Mouse (Mus musculus): ENCODE data around the gene Trak1. TPM values are rescaled to one million over a fixed set of nuclear protein-coding genes. Genes with fewer than 3 reads are reported as not detected.
"Not testable (repeated sequence)": the region's sequence is repeated elsewhere in the genome, so short reads cannot be mapped to it uniquely, and the experiment has no call there.

Trak1 gene
- polyA plus RNA-seq, 1 experiment: 64.3 TPM

DNA sequence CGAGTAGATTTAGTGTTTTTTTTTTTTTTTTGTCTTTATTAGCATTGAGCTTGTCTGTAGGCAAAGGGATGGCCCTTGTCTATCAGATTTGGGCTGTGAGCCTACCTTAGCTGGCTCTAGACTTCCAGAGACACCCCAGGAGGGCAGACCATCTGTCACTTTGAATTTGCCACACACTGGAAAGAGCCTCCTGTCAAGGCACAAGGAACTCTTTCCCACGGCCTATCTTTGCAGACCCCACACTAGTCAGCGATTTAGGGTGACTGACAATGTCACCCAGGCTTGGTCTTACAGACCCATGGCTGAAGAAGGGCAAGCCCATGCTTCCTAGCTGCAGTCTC lies 147.0 kb downstream of the Trak1 start:
- Histone ChIP-seq H3K4me1 (ENCODE audit: control insufficient read depth, insufficient read depth, insufficient read length, low read length) (no peaks in the 10 kb centered on the region), H3K27ac (replicated peaks; ENCODE audit: low read depth, low read length) (no peak overlapping the region), H3K4me3 (ENCODE audit: insufficient read depth, low read depth, low read length) (no peak overlapping the region)

- no peak overlapping the region for H3K4me3 ChIP-seq (ENCODE audit: insufficient read depth, low read depth, low read length)
- no peak overlapping the region for H3K27ac ChIP-seq (replicated peaks; ENCODE audit: low read depth, low read length)
- no peaks in the 10 kb centered on the region for H3K4me1 ChIP-seq (ENCODE audit: control insufficient read depth, insufficient read depth, insufficient read length, low read length)
These were observed 148.1 kb downstream of the Trak1 start for GRCm38 (mm10) chr9:121445364-121445763.

DNA sequence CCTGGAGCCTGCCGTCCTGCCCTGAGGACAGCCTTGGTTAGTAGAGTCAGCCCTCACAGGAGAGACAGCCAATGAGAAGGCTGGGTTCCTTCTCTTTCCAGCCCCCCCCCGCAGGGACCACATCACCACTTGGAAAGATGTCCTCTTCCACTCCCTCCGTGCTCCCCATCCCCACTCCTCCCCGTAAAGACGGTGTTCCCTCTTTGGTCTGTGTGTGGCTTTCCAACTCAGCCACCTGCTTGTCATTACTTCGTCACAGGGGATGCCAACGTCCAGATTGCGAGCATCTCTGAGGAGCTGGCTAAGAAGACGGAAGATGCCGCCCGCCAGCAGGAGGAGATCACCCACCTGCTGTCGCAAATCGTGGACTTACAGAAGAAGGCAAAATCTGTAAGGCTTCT lies 149.1 kb downstream of the Trak1 start:
- no peak overlapping the region for H3K27ac ChIP-seq (replicated peaks; ENCODE audit: low read depth, low read length)
- H3K4me3 ChIP-seq (ENCODE audit: insufficient read depth, low read depth, low read length): no peak overlapping the region
- H3K4me1 ChIP-seq (ENCODE audit: control insufficient read depth, insufficient read depth, insufficient read length, low read length): no peaks in the 10 kb centered on the region

- H3K4me3 ChIP-seq (ENCODE audit: insufficient read depth, low read depth, low read length); H3K4me1 ChIP-seq (ENCODE audit: control insufficient read depth, insufficient read depth, insufficient read length, low read length); H3K27ac ChIP-seq (replicated peaks; ENCODE audit: low read depth, low read length): not testable (repeated sequence)
These were observed 155.1 kb downstream of the Trak1 start for GRCm38 (mm10) chr9:121452342-121452942.

GRCm38 (mm10) chr9:121454891-121455290 lies 157.6 kb downstream of the Trak1 start:
- Histone ChIP-seq H3K27ac (replicated peaks; ENCODE audit: low read depth, low read length) (no peak overlapping the region), H3K4me1 (ENCODE audit: control insufficient read depth, insufficient read depth, insufficient read length, low read length) (no peaks in the 10 kb centered on the region), H3K4me3 (ENCODE audit: insufficient read depth, low read depth, low read length) (no peak overlapping the region)

GRCm38 (mm10) chr9:121456739-121457515 lies 159.6 kb downstream of the Trak1 start:
- Histone ChIP-seq H3K27ac (replicated peaks; ENCODE audit: low read depth, low read length) (no peak overlapping the region), H3K4me3 (ENCODE audit: insufficient read depth, low read depth, low read length) (no peak overlapping the region), H3K4me1 (ENCODE audit: control insufficient read depth, insufficient read depth, insufficient read length, low read length) (no peaks in the 10 kb centered on the region)

- no peak overlapping the region for H3K27ac ChIP-seq (replicated peaks; ENCODE audit: low read depth, low read length)
- H3K4me3 ChIP-seq (ENCODE audit: insufficient read depth, low read depth, low read length): no peak overlapping the region
- no peaks in the 10 kb centered on the region for H3K4me1 ChIP-seq (ENCODE audit: control insufficient read depth, insufficient read depth, insufficient read length, low read length)
These were observed 161.2 kb downstream of the Trak1 start for GRCm38 (mm10) chr9:121458466-121458865.

DNA sequence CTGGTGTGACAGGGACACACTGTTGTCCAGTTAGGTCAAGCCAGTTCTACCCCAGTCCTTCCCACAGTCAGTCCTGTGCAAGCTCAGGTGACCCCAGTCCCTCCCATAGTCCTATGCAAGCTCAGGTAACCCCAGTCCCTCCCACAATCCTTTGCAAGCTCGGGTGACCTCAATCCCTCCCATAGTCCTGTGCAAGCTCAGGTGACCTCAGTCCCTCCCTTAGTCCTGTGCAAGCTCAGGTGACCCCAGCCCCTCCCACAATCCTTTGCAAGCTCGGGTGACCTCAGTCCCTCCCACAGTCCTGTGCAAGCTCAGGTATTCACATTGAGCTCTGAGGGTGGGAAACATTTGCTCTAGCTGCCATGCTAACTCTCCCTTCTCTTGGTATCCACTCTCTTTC lies 162.6 kb downstream of the Trak1 start:
- no peak overlapping the region for H3K27ac ChIP-seq (replicated peaks; ENCODE audit: low read depth, low read length)
- no peaks in the 10 kb centered on the region for H3K4me1 ChIP-seq (ENCODE audit: control insufficient read depth, insufficient read depth, insufficient read length, low read length)
- H3K4me3 ChIP-seq (ENCODE audit: insufficient read depth, low read depth, low read length): no peak overlapping the region

GRCm38 (mm10) chr9:121460527-121460926 lies 163.2 kb downstream of the Trak1 start:
- Histone ChIP-seq H3K4me3 (ENCODE audit: insufficient read depth, low read depth, low read length) (no peak overlapping the region), H3K27ac (replicated peaks; ENCODE audit: low read depth, low read length) (no peak overlapping the region), H3K4me1 (ENCODE audit: control insufficient read depth, insufficient read depth, insufficient read length, low read length) (no peaks in the 10 kb centered on the region)

GRCm38 (mm10) chr9:121467460-121467859 lies 170.2 kb downstream of the Trak1 start:
- H3K27ac ChIP-seq (replicated peaks; ENCODE audit: low read depth, low read length): no peak overlapping the region
- no peaks in the 10 kb centered on the region for H3K4me1 ChIP-seq (ENCODE audit: control insufficient read depth, insufficient read depth, insufficient read length, low read length)
- no peak overlapping the region for H3K4me3 ChIP-seq (ENCODE audit: insufficient read depth, low read depth, low read length)

GRCm38 (mm10) chr9:121469711-121470110 lies 172.4 kb downstream of the Trak1 start:
- no peak overlapping the region for H3K4me3 ChIP-seq (ENCODE audit: insufficient read depth, low read depth, low read length)
- no peak overlapping the region for H3K27ac ChIP-seq (replicated peaks; ENCODE audit: low read depth, low read length)

GRCm38 (mm10) chr9:121474771-121475170 lies 177.5 kb downstream of the Trak1 start:
- no peak overlapping the region for H3K27ac ChIP-seq (replicated peaks; ENCODE audit: low read depth, low read length)
- no peak overlapping the region for H3K4me3 ChIP-seq (ENCODE audit: insufficient read depth, low read depth, low read length)
- no peaks in the 10 kb centered on the region for H3K4me1 ChIP-seq (ENCODE audit: control insufficient read depth, insufficient read depth, insufficient read length, low read length)

More at GRCm38 (mm10) chr9:121469711-121470110, 172.4 kb downstream of the Trak1 start:
- H3K4me1 ChIP-seq (ENCODE audit: control insufficient read depth, insufficient read depth, insufficient read length, low read length): no peaks in the 10 kb centered on the region

- H3K4me3 ChIP-seq (ENCODE audit: insufficient read depth, low read depth, low read length): no peak overlapping the region
- H3K27ac ChIP-seq (replicated peaks; ENCODE audit: low read depth, low read length): no peak overlapping the region
- H3K4me1 ChIP-seq (ENCODE audit: control insufficient read depth, insufficient read depth, insufficient read length, low read length): no peaks in the 10 kb centered on the region
These were observed 178.5 kb downstream of the Trak1 start for GRCm38 (mm10) chr9:121475488-121476452.

- Histone ChIP-seq H3K4me1 (ENCODE audit: control insufficient read depth, insufficient read depth, insufficient read length, low read length) (no peaks in the 10 kb centered on the region), H3K4me3 (ENCODE audit: insufficient read depth, low read depth, low read length) (no peak overlapping the region), H3K27ac (replicated peaks; ENCODE audit: low read depth, low read length) (no peak overlapping the region)
These were observed 180.1 kb downstream of the Trak1 start for GRCm38 (mm10) chr9:121477305-121477911.

- Histone ChIP-seq H3K4me1 (ENCODE audit: control insufficient read depth, insufficient read depth, insufficient read length, low read length) (no peaks in the 10 kb centered on the region), H3K27ac (replicated peaks; ENCODE audit: low read depth, low read length) (no peak overlapping the region), H3K4me3 (ENCODE audit: insufficient read depth, low read depth, low read length) (no peak overlapping the region)
These were observed 182.2 kb downstream of the Trak1 start for GRCm38 (mm10) chr9:121479453-121479852.

Data from brown adipose tissue, adult 24 weeks (tissue).